Mouse (Mus musculus) right cerebral cortex, postnatal 14 days (tissue): ENCODE measurements at regions not wholly inside any gene's neighbourhood (a gene's known extent, or its start where the extent isn't known, plus 50 kb on each side); places are given as distances from the start of the nearest gene placed in this dataset.

Source experiments
- DNase-seq: peaks from one replicate; pipeline ENCODE4 v3.0.0; 2022

DNA sequence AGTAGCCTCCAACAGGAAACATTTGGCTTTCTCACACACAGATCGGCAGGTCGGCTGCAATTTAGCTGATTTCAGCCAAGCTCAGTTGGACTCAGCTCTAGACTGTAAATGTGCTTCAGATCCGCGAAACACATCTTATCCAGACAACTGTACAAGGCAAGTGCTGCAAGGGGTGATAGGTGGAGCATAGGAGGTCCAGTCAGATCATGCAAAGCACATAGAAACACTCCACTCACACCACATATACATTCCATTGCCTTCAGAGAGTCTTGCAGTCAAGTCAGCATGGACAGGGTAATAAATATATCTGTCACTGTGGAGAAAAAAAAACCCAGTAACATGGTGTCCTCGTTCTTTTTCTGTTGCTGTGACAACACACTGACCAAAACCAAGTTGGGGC is 160.3 kb downstream of the H2al1j start:
- DNase-seq: no peak

DNA sequence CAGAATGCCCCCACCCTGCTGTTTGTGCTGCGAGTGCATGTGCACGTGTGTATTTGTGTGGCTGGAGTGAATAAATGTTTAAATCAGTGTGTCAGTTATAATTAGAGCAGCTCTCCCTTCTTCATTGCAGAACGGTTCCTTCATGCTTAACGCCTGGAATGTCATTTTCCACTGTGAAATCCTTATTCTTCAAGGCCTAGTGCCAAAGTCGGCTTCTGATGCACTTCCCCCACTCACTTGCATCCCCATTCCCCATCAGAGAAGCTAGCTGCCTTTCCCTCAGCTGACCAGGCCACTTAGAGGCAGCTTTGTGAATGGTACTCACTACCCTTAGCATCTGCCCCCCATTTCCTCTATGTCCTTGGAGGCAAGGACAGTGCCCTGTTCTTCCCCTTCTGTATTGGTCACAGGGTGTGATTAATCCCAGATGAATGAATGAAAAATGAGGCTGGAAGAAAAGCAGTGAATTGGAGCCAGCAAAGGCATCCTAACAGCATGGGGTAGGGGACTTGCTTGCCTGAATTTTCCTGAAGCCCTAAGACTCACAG is 162.6 kb downstream of the H2al1j start:
- no peak for DNase-seq

DNA sequence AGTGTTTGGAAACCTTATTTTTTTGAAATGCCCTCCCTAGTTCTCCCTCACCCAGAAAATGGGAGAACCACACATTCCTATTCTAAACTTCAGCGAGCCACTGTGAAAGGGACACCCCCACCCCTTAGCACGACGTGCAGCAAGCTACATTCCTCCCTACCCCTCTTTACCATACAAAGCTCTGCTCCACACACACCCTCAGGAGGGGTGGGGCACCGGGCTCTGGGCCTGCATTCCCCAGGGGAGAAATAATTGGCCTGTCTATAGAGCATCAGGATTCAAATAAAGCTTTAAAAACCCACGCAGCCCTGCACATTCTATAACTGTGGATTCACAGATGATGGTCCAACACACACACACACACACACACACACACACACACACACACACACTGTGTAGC is 163.6 kb downstream of the H2al1j start:
- DNase-seq: no peak

DNA sequence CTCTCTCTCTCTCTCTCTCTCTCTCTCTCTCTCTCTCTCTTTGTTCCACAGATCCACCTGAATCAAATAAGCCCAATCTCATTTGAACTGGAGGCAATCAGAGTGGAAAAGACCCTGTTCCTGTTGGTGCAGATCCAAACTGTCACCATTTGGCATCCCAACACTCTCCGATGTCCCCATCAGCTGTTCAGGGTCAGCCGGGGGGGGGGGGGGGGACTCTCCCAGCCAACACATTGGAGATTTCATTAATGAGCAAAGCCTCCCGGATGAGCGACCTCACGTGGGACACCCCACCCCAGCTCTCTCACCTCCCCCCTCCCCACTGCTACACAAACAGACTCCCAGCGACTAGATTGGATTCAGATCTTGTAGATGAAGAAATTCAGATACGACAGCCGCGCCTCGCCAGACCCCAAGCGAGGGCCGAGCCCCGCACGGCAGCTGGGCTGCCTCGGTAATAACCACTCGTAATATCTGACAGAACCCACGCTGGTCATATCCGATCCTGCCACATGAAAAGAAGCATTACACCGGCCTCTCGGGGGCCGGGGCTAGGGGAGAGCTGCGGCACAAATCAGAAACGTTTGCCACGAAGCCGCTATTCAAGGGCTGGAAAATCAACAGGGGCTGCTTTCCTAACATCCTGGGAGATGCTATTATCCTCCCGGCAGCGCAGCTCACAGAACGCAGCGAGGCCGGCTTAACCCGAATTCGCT is 164.2 kb downstream of the H2al1j start:
- no peak for DNase-seq

DNA sequence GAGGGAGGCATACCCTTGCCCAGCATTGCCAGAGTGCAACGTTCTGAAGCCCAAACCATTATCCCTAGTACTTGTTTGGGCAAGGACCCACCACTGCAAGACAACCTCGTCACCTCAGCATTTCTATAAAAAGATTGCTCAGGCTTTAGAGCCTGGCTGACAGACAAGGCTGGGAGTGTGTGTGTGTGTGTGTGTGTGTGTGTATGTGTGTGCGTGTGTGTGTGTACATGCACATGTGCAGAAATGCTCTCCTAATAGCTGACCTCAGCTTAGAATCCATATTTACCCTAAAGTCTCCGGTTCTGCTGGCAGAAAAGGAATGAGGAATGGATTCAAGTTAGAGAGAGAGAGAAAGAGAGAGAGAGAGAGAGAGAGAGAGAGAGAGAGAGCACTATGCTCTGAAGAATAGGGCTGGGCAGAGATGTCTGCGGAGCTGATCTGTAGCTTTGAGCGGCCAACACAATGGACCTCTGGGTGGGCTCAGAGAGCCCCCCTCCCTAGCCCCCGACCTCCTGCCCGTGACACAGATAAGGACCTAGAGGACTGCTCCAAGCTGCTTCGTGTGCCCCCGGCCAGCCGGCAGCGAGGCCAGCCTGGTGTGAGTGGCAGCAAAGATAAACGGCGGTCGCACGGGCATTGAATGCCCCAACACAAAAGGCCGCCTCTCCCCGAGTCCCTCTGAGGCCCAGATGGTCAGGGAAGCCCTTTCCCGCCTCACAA is 166.1 kb downstream of the H2al1j start:
- peak; percentile 7 for DNase-seq

DNA sequence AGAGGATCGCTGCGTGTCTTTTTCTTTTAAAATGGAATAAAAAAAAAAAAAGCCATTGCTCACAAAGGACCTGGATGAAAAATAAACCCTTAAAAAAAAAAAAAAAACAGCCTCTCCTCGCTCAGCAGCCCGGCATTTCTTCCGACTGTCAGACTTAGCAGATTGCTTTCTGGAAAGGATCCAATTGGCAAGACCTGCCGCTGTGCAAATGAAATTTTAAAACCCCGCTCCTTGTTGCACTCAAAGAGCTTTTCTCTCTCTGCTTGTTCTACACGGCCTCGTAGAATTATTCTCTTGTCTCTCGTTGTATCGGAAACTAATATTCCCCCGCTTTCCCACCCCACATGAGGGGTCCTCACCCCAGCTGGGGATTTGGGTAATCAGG is 166.6 kb downstream of the H2al1j start:
- DNase-seq: peak; percentile 9

DNA sequence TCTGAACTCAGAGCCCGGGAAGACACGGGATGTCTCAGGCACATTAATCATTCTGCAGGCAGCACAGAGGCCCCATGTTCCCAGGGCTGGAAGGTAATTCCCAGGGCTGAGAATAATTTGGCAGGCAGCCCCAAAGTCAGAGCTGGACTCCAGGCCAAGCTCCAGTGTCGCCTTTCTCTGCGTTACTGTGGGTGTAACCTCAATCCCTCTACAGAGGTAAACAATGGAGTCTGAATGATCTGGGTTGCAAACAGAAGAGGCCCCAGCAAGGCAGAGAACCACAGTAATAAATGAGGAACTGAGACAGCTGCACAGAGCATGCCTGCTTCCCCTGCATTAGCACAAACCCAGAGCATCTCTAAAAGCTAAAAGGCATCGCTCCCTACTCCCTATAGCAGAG is 184.8 kb downstream of the H2al1j start:
- DNase-seq: no peak

DNA sequence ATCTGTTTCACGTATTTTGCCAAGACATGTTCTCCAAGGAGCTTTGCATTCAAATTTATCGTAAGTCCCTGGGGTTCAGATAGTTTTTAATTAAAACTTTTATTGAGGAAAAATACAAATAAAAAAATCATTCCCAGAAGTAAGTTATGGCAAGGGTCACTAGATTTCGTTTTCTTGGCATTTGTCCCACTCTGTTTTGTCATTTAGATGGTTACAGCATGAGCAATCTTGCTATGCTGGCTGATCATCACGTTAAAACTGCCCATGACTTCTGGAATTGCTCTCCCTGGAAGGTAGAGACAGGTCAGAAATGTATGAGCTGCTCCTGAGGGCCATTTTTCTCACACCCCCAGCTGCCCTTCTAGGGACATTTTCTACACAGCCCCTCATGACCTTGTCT is 185.3 kb downstream of the H2al1j start:
- no peak for DNase-seq

DNA sequence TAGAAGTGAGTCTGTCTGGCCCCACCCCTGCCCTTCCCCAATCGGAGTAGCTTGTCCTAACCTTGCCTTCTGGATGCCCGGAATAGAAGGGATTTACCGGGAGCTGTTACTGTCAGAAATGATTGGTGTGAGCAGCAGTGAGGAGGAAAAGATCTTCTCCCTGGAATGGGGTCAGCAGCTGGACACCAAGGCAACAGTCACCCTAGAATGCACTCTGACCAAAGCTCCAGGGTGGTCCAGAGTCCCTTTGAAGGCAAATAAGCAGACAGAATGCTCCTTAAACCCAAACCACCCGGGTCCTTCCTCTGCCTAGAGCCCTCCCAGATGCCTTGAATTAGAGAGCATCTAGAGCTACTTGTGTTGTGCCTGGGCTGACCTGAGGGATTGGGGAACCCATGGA is 196.2 kb downstream of the H2al1j start:
- DNase-seq: no peak

DNA sequence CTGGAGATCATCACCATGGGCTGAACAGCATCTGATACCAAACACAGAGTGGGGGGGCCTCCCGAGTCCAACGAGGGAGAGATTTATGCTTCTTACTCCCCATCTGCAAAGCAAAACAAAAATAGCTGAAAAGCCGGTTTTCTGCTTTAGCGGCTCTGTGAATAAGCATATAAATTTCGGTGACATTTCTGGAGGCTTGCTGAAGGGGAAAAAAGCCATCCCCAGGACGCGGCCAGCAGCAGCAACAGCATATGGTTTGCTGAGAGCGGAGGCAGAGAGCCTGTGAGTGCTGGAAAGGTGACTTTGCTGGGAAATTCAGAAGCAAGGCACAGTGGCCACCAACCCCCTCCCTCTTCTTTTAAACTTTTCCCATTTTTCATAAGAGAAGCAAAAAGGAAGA is 197.7 kb downstream of the H2al1j start:
- no peak for DNase-seq

DNA sequence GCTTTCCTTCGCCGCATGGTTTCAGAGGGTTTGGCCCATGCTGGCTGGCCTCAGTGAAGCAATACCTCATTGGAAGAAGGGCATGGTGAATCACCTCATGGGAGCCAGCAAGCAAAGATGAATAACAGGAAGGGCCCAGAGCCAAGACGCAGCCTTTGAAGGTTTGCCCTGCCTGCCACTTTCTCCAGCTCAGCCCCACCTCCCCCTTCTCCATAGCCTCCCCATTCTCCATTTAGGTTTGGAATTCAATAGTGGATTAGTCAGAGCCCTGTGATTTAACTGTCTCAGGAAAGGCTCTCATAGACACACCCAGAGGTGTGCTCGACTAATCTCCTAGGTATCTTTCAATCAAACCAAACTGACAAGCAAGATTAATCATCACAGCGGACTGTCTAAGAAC is 201.0 kb downstream of the H2al1j start:
- no peak for DNase-seq

DNA sequence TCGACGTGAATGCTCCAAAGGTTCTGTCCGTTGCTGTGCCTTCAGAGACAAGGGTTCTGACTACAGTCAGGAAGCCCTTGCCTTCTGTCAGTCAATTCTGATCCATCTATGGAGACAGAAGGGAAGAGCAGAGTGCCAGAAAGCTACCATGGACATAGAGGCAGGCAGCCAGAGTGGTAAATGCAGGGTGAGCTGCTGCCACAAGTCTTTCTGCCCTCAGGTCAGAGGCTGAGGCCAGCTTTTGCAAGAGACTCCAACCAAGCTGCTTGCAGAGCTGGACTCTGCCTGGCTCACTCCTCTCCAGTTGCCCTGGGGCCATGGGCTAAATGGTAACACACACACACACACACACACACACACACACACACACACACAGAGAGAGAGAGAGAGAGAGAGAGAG is 201.6 kb downstream of the H2al1j start:
- no peak for DNase-seq

DNA sequence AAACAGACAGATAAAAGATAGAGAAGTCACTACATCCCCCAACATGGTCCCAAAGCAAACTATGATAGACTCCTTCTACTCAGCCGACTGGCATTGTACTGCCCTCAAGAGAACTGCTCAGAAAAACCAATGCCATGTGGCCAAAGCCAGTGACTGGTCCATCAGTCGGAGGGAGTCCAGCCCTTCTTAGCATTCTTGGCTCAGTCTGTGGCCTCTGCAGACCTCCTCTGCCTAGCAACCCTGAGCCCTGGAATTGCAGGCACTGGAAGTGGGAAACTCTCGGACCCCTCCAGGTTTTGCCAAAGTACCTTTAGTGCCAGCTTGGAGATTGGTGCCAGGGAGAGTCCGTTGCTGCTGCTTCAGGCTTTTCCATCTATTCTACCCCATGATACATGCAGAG is 205.2 kb downstream of the H2al1j start:
- no peak for DNase-seq

DNA sequence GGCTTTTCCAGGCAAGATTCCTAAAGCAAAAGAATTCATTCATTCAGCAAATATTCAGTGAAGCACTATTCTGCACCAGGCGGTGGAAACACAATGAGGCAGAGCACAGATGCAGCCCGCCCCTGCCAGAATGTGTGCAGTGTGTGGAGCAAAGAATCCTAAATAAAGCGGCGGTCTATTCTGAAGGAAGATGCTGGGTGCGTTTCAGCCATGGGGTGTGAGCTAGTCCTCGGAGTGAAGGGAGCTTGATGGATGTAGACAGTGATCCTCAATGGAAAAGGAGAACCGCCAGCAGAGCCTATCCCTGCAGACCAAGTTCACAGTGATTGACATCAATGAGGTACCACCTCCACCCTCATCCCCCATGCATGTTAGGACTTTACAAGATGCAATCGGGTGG is 206.2 kb downstream of the H2al1j start:
- DNase-seq: peak; percentile 23

DNA sequence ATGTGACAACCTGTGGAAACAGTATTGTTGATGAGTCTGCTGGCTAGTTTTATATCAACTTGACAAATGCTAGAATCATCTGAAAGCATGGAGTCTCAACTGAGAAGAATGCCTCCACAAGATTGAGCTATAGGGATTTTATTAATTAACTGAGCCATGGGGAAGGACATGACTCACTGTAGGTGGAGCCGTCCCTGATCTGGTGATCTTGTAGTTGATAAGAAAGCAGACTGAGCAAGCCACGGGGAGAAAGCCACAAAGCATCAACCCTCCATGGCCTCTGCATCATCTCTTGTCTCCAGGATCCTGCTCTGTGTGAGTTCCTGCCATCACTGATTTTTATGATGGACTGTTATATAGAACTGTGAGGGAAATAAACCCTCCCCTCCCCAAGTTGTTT is 213.4 kb downstream of the H2al1j start:
- DNase-seq: no peak

DNA sequence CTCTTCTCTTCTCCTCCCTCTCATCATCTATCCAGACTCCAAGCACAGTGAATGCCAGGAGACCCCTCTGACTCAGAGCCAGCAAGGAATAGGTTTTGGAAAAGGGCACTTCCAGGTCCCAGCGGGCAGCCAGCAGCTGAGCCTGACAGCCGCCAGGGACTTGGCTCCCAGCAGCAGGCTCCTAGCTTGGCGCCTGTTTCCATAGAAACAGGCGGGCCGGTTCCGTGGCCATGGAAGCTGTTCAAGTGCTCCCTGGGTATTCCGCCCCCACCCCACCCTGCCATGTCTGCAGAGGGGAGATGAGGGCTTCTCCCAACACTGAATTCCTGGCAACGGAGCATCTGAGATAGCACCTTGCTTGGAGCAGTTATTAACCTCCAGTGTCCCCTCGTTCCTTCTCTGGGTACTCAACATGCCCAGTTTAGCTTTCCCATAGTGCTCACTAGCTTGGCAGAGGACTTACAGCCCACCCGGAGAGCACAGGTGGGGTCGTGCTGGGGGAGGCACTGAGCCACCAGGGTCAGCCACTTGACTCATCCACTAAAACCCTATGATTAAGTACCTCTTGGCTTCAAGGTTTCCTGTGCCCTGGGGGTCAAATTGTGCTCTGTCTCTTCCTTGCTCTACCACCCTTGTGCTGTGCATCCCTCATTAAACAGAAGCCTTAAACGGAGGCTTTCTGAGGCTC is 222.7 kb downstream of the H2al1j start:
- DNase-seq: no peak

DNA sequence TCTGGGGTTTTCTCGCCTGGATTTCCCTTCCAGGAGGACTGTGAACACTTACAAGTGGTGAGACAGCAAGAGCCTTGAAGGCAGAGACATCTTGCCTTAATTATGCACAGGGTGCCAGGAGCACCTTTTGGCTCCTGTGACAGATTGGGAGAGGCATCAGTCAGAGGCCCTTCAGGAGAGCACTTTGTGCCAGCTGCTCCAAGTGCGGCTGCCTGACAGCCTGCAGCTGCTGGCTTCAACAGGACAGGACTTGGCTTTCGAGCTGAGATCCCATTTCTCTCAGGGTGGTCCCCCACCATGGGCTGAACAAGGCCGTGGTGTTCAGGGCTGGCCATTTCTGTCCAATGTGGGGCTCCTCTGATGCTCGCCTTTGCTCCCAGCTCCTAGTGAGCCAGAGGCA is 224.6 kb downstream of the H2al1j start:
- DNase-seq: no peak

DNA sequence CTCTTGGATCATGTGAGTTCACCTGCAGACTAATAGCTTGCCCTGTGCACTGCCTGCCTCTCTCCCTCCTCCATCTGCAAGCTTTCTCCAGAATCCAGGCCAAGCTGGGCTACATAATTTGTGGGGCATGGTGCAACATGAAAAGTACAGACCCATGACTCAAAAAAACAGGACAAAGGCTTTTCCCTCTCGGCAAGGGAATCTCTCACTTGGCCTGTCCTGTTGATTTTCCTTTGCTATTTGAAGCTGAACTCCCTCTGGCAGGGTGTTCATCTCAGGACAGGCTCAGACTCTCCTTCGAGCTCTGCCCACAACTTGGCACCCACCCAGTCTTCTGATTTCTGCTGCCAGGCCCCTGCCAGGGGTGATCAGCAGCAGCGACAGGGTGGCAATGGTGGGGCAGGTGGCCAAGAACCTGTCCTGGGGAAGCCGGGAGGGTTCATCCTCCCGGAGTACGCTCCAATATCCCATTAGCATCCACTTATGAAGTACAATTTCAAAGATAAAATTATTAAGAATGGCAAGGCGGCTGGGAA is 227.5 kb downstream of the H2al1j start:
- DNase-seq: no peak

DNA sequence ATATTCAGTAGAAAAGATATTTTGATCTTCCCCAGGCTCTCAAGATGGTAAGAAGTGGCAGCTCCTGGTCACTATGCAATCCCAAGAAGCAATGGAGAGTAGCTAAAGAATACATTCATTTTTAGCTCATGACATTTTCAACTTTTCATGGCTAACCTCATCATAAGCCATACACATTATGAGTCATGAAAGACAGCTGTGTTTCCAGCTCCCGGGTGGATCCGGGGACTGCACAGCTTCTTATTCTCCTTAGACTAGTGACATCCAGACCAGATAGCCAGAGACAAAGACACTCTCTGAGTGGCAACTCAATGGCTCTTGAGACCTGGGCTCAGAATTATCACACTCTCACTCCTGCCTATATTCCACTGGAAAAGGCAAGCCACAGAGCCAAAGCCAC is 230.6 kb downstream of the H2al1j start:
- DNase-seq: no peak

DNA sequence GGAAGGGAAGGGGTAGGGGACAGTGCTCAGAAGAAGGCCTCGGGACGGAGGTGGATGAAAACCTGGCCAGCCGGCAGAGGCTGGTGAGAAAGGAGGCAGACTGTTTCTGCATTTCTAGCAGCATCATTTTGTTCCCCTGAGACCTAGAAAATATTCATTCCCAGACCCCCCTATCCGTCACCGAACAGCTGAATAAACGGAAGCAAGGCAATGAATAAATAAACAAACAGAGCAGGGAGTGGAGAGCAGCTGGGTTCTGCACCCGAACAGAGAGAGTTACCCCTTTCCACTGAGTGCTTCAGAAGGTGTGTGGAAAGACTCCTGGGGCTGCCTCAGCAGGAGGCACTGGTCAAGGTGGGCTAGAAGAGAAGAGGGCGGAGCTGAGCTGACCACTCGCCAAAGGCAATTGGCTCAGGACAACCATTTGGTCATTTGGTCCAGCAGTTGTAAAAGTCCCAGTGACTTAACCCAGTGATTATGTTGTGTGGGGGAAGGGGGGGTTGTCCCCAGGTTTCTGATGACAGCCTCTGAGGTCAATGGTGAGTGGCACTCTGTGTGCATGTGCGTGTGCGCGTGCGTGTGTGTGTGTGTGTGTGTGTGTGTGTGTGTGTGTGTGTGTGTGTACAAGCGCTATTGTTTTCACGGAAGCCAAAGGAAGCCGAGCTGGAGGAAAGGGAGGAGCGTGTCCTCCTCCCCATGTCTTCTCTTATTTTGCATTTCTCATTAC is 233.1 kb downstream of the H2al1j start:
- DNase-seq: no peak

DNA sequence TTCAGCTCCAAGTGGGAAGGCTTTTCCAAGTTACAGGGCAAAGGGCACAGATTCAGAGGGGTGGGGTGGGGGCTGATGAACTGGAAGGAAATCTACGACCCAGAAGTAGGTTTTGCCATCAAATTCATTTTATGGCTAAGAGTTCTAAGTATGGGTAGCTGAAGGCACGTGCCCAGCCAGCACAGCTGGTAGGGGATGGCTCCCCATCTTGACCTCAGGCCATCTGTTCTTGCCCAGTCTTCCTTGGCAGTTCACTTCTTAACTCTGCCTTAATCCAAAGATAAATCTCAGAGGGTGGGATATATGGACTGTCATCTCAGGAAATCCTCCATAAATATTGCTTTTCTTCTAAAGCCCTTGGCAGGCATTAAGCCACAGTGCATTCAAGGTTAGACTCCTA is 238.3 kb downstream of the H2al1j start:
- no peak for DNase-seq

DNA sequence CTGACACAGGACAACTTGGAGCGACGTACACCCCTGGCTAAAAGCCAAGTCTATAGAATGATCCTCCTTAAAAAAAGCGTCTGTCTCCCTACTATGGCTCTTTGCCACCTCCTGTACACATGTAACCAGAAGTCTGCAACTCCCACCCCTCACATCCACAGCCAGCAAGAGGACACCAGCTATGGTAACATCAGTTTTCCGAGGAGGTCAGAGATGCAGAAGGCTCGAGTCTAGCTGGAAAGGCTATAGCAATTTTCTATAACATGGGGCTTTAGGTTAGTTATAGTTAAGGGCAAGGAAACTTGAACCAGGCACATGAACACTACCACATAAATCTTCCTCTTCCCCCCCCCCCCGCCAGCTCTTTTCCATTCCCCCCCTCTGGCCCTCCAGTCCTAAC is 240.2 kb downstream of the H2al1j start:
- no peak for DNase-seq

DNA sequence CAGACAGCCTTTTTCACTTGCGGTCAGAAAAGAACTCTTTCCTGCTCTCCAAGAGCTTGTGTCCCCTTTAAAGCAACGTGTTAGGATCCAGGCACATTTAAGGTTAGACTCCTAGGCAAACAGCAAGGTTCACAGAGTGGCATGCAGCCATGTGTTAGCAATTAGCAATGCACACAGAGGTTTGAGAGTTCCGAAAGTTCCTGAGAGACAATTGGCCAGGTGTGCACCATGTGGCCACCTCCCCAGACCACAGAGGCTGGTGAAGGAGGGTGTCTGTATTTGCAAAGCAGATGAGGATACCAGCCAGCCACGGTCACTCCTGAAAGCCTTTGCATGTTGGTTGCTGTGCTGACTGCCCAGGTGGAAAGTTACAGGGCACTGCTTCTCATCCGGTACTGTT is 240.6 kb downstream of the H2al1j start:
- no peak for DNase-seq
